Mouse (Mus musculus) embryonic facial prominence, embryonic 13.5 days (tissue): ENCODE results near the gene Prmt9. TPM values are rescaled to one million over a fixed set of nuclear protein-coding genes. Genes with fewer than 3 reads are reported as not detected.

Experiments used
- ATAC-seq: fragments of 200-750 bp; cut with Nextera tagmentation; 2 replicates; pipeline ENCODE4 v1.8.0; 2017; ENCODE audit warnings: low read depth; ENCODE audit not compliant: insufficient number of reproducible peaks, insufficient read depth, low FRiP score, low TSS enrichment
- H3K27ac ChIP-seq: fragments of 300-500 bp; sonication (generic); 2 replicates; pipeline ENCODE4 v1.5.1; 2015; ENCODE audit warnings: moderate library complexity, mild to moderate bottlenecking, inconsistent platforms
- H3K27me3 ChIP-seq: fragments of 300-500 bp; sonication (generic); 2 replicates; pipeline ENCODE4 v1.6.1; 2015; ENCODE audit warnings: mild to moderate bottlenecking, inconsistent platforms
- H3K36me3 ChIP-seq: fragments of 300-500 bp; sonication (generic); 2 replicates; pipeline ENCODE4 v1.6.1; 2015; ENCODE audit warnings: mild to moderate bottlenecking, inconsistent platforms
- H3K4me1 ChIP-seq: fragments of 300-500 bp; sonication (generic); 2 replicates; pipeline ENCODE4 v1.6.1; 2015; ENCODE audit warnings: inconsistent platforms
- H3K4me2 ChIP-seq: fragments of 300-500 bp; sonication (generic); 2 replicates; pipeline ENCODE4 v1.6.1; 2015; ENCODE audit warnings: moderate library complexity, mild to moderate bottlenecking, inconsistent platforms
- H3K4me3 ChIP-seq: fragments of 300-500 bp; sonication (generic); 2 replicates; pipeline ENCODE4 v1.5.1; 2015; ENCODE audit warnings: mild to moderate bottlenecking, inconsistent platforms
- H3K9ac ChIP-seq: fragments of 300-500 bp; sonication (generic); 2 replicates; pipeline ENCODE4 v1.6.1; 2015; ENCODE audit warnings: mild to moderate bottlenecking, inconsistent platforms
- H3K9me3 ChIP-seq: fragments of 300-500 bp; sonication (generic); 2 replicates; pipeline ENCODE4 v1.6.1; 2016; ENCODE audit warnings: inconsistent platforms
- WGBS: fragments of 180-500 bp; shearing (Covaris S2); methylation state at CpG from one replicate; pipeline ENCODE4 v1.1.7; 2015; ENCODE audit warnings: mixed read lengths; 5-methylcytosine and 5-hydroxymethylcytosine counted together
- polyA plus RNA-seq: library from polyadenylated mRNA; unstranded; fragments of >200 nt; fragmentation: Nextera tagmentation; extraction: Ambion mirVana; gene quantifications from 2 replicates; pipeline ENCODE4 v1.2.1, GENCODE M21; 2015

The Prmt9 gene
- polyA plus RNA-seq, 1 experiment from 2014 or later: 22.9 TPM

- Histone ChIP-seq H3K9ac (peak within 1 kb of the TSS; percentile 87), H3K27me3 (no peaks in the 10 kb centered on the region), H3K4me2 (peak within 1 kb of the TSS; percentile 87), H3K4me3 (peak within 1 kb of the TSS; percentile 77), H3K36me3 (no peaks in the 10 kb centered on the region), H3K9me3 (no peaks in the 10 kb centered on the region), H3K4me1 (peaks cover 50% of the 10 kb centered on the region), H3K27ac (peak within 1 kb of the TSS; percentile 88)
- under 1% methylated on average over 86 of the region's 95 CpGs for WGBS
- peak; percentile 88 for ATAC-seq
These were observed 31.6 kb upstream of the Prmt9 start, which contains the start of gene Arhgap10 for GRCm38 (mm10) chr8:77517301-77518200. Arhgap10 (minus strand) TSS chr8:77517953.

GRCm38 (mm10) chr8:77518201-77519115, 30.7 kb upstream of the Prmt9 start:
- 2% methylated on average over 33 of the region's 33 CpGs for WGBS
- peak; percentile 57; the same call in 1 of the 2 replicates for ATAC-seq
- Histone ChIP-seq H3K4me1 (peaks cover 41% of the 10 kb centered on the region), H3K9ac (peak overlapping the region; percentile 87), H3K4me2 (peak overlapping the region; percentile 87), H3K4me3 (peak overlapping the region; percentile 77), H3K27me3 (no peaks in the 10 kb centered on the region), H3K9me3 (no peaks in the 10 kb centered on the region), H3K36me3 (no peaks in the 10 kb centered on the region), H3K27ac (peak overlapping the region; percentile 88)

GRCm38 (mm10) chr8:77520601-77521000, 28.6 kb upstream of the Prmt9 start:
- Histone ChIP-seq H3K4me1 (peaks cover 23% of the 10 kb centered on the region), H3K9me3 (no peaks in the 10 kb centered on the region), H3K9ac (no peak overlapping the region), H3K27me3 (no peaks in the 10 kb centered on the region), H3K27ac (no peak overlapping the region), H3K4me2 (no peak overlapping the region), H3K4me3 (no peak overlapping the region), H3K36me3 (no peaks in the 10 kb centered on the region)
- WGBS: 86% methylated on average over 4 of the region's 4 CpGs
- no peak for ATAC-seq

- Histone ChIP-seq H3K4me2 (no peak overlapping the region), H3K9ac (no peak overlapping the region), H3K4me1 (peaks cover 17% of the 10 kb centered on the region), H3K27ac (no peak overlapping the region), H3K27me3 (no peaks in the 10 kb centered on the region), H3K36me3 (no peaks in the 10 kb centered on the region), H3K9me3 (no peaks in the 10 kb centered on the region), H3K4me3 (no peak overlapping the region)
- WGBS: 72% methylated on average over 8 of the region's 8 CpGs
- no peak for ATAC-seq
These were observed 28.0 kb upstream of the Prmt9 start for GRCm38 (mm10) chr8:77521028-77521785.

GRCm38 (mm10) chr8:77522984-77523383, 26.2 kb upstream of the Prmt9 start:
- H3K4me1 ChIP-seq: peaks cover 9% of the 10 kb centered on the region
- ATAC-seq: no peak
- no peaks in the 10 kb centered on the region for H3K36me3 ChIP-seq
- no peaks in the 10 kb centered on the region for H3K9me3 ChIP-seq
- no peaks in the 10 kb centered on the region for H3K27me3 ChIP-seq
- H3K4me2 ChIP-seq: no peak overlapping the region
- H3K4me3 ChIP-seq: no peak overlapping the region
- 86% methylated on average over 8 of the region's 8 CpGs for WGBS
- H3K9ac ChIP-seq: no peak overlapping the region
- H3K27ac ChIP-seq: no peak overlapping the region

GRCm38 (mm10) chr8:77524018-77524615, 25.1 kb upstream of the Prmt9 start:
- 87% methylated on average over 14 of the region's 14 CpGs for WGBS
- Histone ChIP-seq H3K27me3 (no peaks in the 10 kb centered on the region), H3K36me3 (no peaks in the 10 kb centered on the region), H3K9ac (no peak overlapping the region), H3K27ac (no peak overlapping the region), H3K4me1 (peaks cover under 1% of the 10 kb centered on the region), H3K9me3 (no peaks in the 10 kb centered on the region), H3K4me3 (no peak overlapping the region), H3K4me2 (no peak overlapping the region)
- no peak for ATAC-seq

- Histone ChIP-seq H3K4me1 (no peaks in the 10 kb centered on the region), H3K9ac (no peak overlapping the region), H3K4me2 (no peak overlapping the region), H3K27me3 (no peaks in the 10 kb centered on the region), H3K4me3 (no peak overlapping the region), H3K36me3 (no peaks in the 10 kb centered on the region), H3K9me3 (no peaks in the 10 kb centered on the region), H3K27ac (no peak overlapping the region)
- 84% methylated on average over 2 of the region's 2 CpGs for WGBS
- no peak for ATAC-seq
These were observed 24.3 kb upstream of the Prmt9 start for GRCm38 (mm10) chr8:77524906-77525305.

- no peak for ATAC-seq
- H3K9me3 ChIP-seq: no peaks in the 10 kb centered on the region
- H3K27me3 ChIP-seq: no peaks in the 10 kb centered on the region
- no peak overlapping the region for H3K4me3 ChIP-seq
- 69% methylated on average over 8 of the region's 8 CpGs for WGBS
- no peak overlapping the region for H3K27ac ChIP-seq
- H3K36me3 ChIP-seq: no peaks in the 10 kb centered on the region
- H3K9ac ChIP-seq: no peak overlapping the region
- H3K4me1 ChIP-seq: no peaks in the 10 kb centered on the region
- H3K4me2 ChIP-seq: no peak overlapping the region
These were observed 23.1 kb upstream of the Prmt9 start for GRCm38 (mm10) chr8:77526130-77526529.

- Histone ChIP-seq H3K4me1 (no peaks in the 10 kb centered on the region), H3K27ac (no peak overlapping the region), H3K4me3 (no peak overlapping the region), H3K36me3 (no peaks in the 10 kb centered on the region), H3K9ac (no peak overlapping the region), H3K9me3 (no peaks in the 10 kb centered on the region), H3K27me3 (no peaks in the 10 kb centered on the region), H3K4me2 (no peak overlapping the region)
- ATAC-seq: no peak
- 68% methylated on average over 8 of the region's 8 CpGs for WGBS
These were observed 14.7 kb upstream of the Prmt9 start for GRCm38 (mm10) chr8:77534358-77534992.

GRCm38 (mm10) chr8:77535026-77535595, 14.1 kb upstream of the Prmt9 start:
- Histone ChIP-seq H3K36me3 (no peaks in the 10 kb centered on the region), H3K9me3 (no peaks in the 10 kb centered on the region), H3K4me2 (no peak overlapping the region), H3K9ac (no peak overlapping the region), H3K4me1 (no peaks in the 10 kb centered on the region), H3K27ac (no peak overlapping the region), H3K4me3 (no peak overlapping the region), H3K27me3 (no peaks in the 10 kb centered on the region)
- peak; percentile 32; the same call in 1 of the 2 replicates for ATAC-seq
- WGBS: 86% methylated on average over 5 of the region's 5 CpGs
